Mouse (Mus musculus) heart, adult 2 months (tissue): ENCODE measurements around the gene Ddah2. TPM values are rescaled to one million over a fixed set of nuclear protein-coding genes. Genes with fewer than 3 reads are reported as not detected.

ENCODE experiments used
- DNase-seq, 2 experiments: peaks; one replicate each; pipeline ENCODE4 v3.0.0; 2021
- H3K27ac ChIP-seq: fragments of 200-600 bp; 2 replicates; pipeline ENCODE4 v1.8.1; 2022
- H3K27me3 ChIP-seq: fragments of 200-500 bp; 2 replicates; pipeline ENCODE4 v1.6.1; 2012; ENCODE audit warnings: mild to moderate bottlenecking, low read length, inconsistent platforms, mixed read lengths; ENCODE audit not compliant: control insufficient read depth, insufficient read depth
- H3K36me3 ChIP-seq: fragments of 200-500 bp; 2 replicates; pipeline ENCODE4 v1.6.1; 2012; ENCODE audit warnings: low read length, inconsistent platforms; ENCODE audit not compliant: control insufficient read depth, insufficient read depth
- H3K4me1 ChIP-seq: fragments of 200-500 bp; 2 replicates; pipeline ENCODE4 v1.6.1; 2011; ENCODE audit warnings: low read length; ENCODE audit not compliant: control insufficient read depth, insufficient read depth
- H3K4me3 ChIP-seq: fragments of 200-600 bp; 2 replicates; pipeline ENCODE4 v1.8.1; 2022
- H3K79me2 ChIP-seq: fragments of 200-500 bp; replicated peaks from 2 replicates; pipeline ENCODE4 v1.6.1; 2012; ENCODE audit warnings: mild to moderate bottlenecking, inconsistent platforms, low read length, moderate library complexity, mixed read lengths; ENCODE audit not compliant: control insufficient read depth, insufficient read depth
- H3K9ac ChIP-seq: fragments of 200-500 bp; 2 replicates; pipeline ENCODE4 v1.6.1; 2012; ENCODE audit warnings: low read depth, mild to moderate bottlenecking, control low read depth, inconsistent platforms, low read length, mixed read lengths
- CTCF ChIP-seq: fragments of 200-600 bp; IDR thresholded peaks from 2 replicates; pipeline ENCODE4 v1.8.1; 2022; ENCODE audit warnings: antibody characterized with exemption, mild to moderate bottlenecking, moderate library complexity
- EP300 ChIP-seq: fragments of 200-500 bp; IDR thresholded peaks from 2 replicates; pipeline ENCODE4 v1.6.1; 2011; ENCODE audit warnings: low read depth, low read length, control low read depth; ENCODE audit not compliant: insufficient read depth
- POLR2A ChIP-seq: fragments of 200-500 bp; IDR thresholded peaks from 2 replicates; pipeline ENCODE4 v1.6.1; 2011; ENCODE audit warnings: mild to moderate bottlenecking, low read depth, low read length, control low read depth; ENCODE audit not compliant: insufficient read depth
- WGBS: fragments of 180-500 bp; shearing (Covaris S2); methylation state at CpG from one replicate; pipeline ENCODE4 v1.1.7; 2018; 5-methylcytosine and 5-hydroxymethylcytosine counted together
- intact Hi-C: fragments of 180-260 bp; cut with DNase I; formaldehyde crosslinking; loops from one replicate; pipeline ENCODE4 v1.15.1; 2025
- polyA plus RNA-seq: library from polyadenylated mRNA; depleted of rRNA; stranded (reverse); fragments of >200 nt; gene quantifications from 2 replicates; pipeline ENCODE4 v1.2.3, GENCODE M21; 2012; rRNA removed
- total RNA-seq, 2 experiments: library from RNA; stranded (reverse); gene quantifications; 2 replicates each; pipeline ENCODE4 v1.2.3; 2021

Ddah2 gene
- total and polyA plus RNA-seq, 3 experiments = 20.0 to 31.4 (median 20.5) TPM

GRCm38 (mm10) chr17:35108097-35108496 is 49.3 kb downstream of the Ddah2 start, which contains the start of gene Ly6g5c:
TSS of gene Ly6g5c (plus strand) at chr17:35108279.
- intact Hi-C loops = no loop called here
- H3K27me3 ChIP-seq = no peaks in the 10 kb centered on the region
- no peak within 1 kb of the TSS for H3K9ac ChIP-seq
- no peak for TF ChIP-seq POLR2A
- no peak for TF ChIP-seq EP300
- no peak for TF ChIP-seq CTCF
- H3K36me3 ChIP-seq = no peaks in the 10 kb centered on the region
- no peak within 1 kb of the TSS for H3K27ac ChIP-seq
- H3K4me1 ChIP-seq = peaks cover 2% of the 10 kb centered on the region
- WGBS = 73% methylated on average over 6 of the region's 6 CpGs
- no peak within 1 kb of the TSS for H3K4me3 ChIP-seq
- no peaks in the 10 kb centered on the region for H3K79me2 ChIP-seq
- no peak for DNase-seq

Other genes with a start within 250 kb of the Ddah2 start
Only the 30 nearest of the 45 such genes appear.
- not detected for gene Slc44a4, start 144.6 kb upstream of the Ddah2 start, total RNA-seq
- gene Slc44a4, start 144.6 kb upstream of the Ddah2 start, polyA plus RNA-seq = 1.1 TPM in 1 of 2 replicates, not detected in the other
- gene Neu1, start 127.8 kb upstream of the Ddah2 start, total RNA-seq = 10 to 100 TPM; 14.5 TPM
- gene Neu1, start 127.8 kb upstream of the Ddah2 start, polyA plus RNA-seq = 22.0 and 23.6 TPM in 2 replicates
- 10 to 100 TPM in 1 of 2 experiments, 1 to 10 TPM in 1; 2.9 to 11.2 TPM for gene Hspa1b, start 99.8 kb upstream of the Ddah2 start, total RNA-seq
- 2.0 and 6.3 TPM in 2 replicates for gene Hspa1b, start 99.8 kb upstream of the Ddah2 start, polyA plus RNA-seq
- gene Gm20481, start 89.1 kb upstream of the Ddah2 start, total RNA-seq = not detected
- not detected in 2 replicates for gene Gm20481, start 89.1 kb upstream of the Ddah2 start, polyA plus RNA-seq
- gene Hspa1a, start 86.9 kb upstream of the Ddah2 start, total RNA-seq = 1 to 10 TPM; 3.3 to 9.8 TPM
- 3.0 and 5.9 TPM in 2 replicates for gene Hspa1a, start 86.9 kb upstream of the Ddah2 start, polyA plus RNA-seq
- gene Hspa1l, start 86.3 kb upstream of the Ddah2 start, total RNA-seq = 10 to 100 TPM in 1 of 2 experiments, 1 to 10 TPM in 1; 8.3 to 10.9 TPM
- 3.6 and 6.6 TPM in 2 replicates for gene Hspa1l, start 86.3 kb upstream of the Ddah2 start, polyA plus RNA-seq
- gene Lsm2, start 77.2 kb upstream of the Ddah2 start, total RNA-seq = 10 to 100 TPM; 17.3 to 21.3 TPM
- gene Lsm2, start 77.2 kb upstream of the Ddah2 start, polyA plus RNA-seq = 50.7 and 58.0 TPM in 2 replicates
- gene Vars, start 58.0 kb upstream of the Ddah2 start, total RNA-seq = 10 to 100 TPM; 27.0 to 28.5 TPM
- gene Vars, start 58.0 kb upstream of the Ddah2 start, polyA plus RNA-seq = 32.7 and 39.2 TPM in 2 replicates
- 10 to 100 TPM; 10.0 to 10.9 TPM for gene Vwa7, start 42.5 kb upstream of the Ddah2 start, total RNA-seq
- 7.5 and 10.2 TPM in 2 replicates for gene Vwa7, start 42.5 kb upstream of the Ddah2 start, polyA plus RNA-seq
- not detected for gene Sapcd1, start 31.0 kb upstream of the Ddah2 start, total RNA-seq
- 0.20 and 0.67 TPM in 2 replicates for gene Sapcd1, start 31.0 kb upstream of the Ddah2 start, polyA plus RNA-seq
- under 1 TPM; 0.23 to 0.29 TPM for gene Msh5, start 12.3 kb upstream of the Ddah2 start, total RNA-seq
- 1.00 and 1.2 TPM in 2 replicates for gene Msh5, start 12.3 kb upstream of the Ddah2 start, polyA plus RNA-seq
- gene Clic1, start 9.1 kb upstream of the Ddah2 start, total RNA-seq = 10 to 100 TPM; 32.5 to 33.1 TPM
- 44.4 and 51.6 TPM in 2 replicates for gene Clic1, start 9.1 kb upstream of the Ddah2 start, polyA plus RNA-seq
- under 1 TPM; 0.34 to 0.55 TPM for gene Ly6g6c, start 6.4 kb downstream of the Ddah2 start, total RNA-seq
- gene Ly6g6c, start 6.4 kb downstream of the Ddah2 start, polyA plus RNA-seq = 0.23 and 0.64 TPM in 2 replicates
- 1 to 10 TPM in 1 of 2 experiments, under 1 TPM in 1; 0.31 to 2.4 TPM for gene Mpig6b, start 7.1 kb downstream of the Ddah2 start, total RNA-seq
- gene Mpig6b, start 7.1 kb downstream of the Ddah2 start, polyA plus RNA-seq = 0.32 and 1.4 TPM in 2 replicates
- not detected for gene Ly6g6e, start 17.9 kb downstream of the Ddah2 start, total RNA-seq
- 0.41 TPM in 1 of 2 replicates, not detected in the other for gene Ly6g6e, start 17.9 kb downstream of the Ddah2 start, polyA plus RNA-seq
- under 1 TPM in 1 of 2 experiments, not detected in 1; 0.61 TPM for gene Ly6g6d, start 19.0 kb downstream of the Ddah2 start, total RNA-seq
- 1.3 and 1.6 TPM in 2 replicates for gene Ly6g6d, start 19.0 kb downstream of the Ddah2 start, polyA plus RNA-seq
- not detected for gene Ly6g6f, start 26.6 kb downstream of the Ddah2 start, total RNA-seq
- gene Ly6g6f, start 26.6 kb downstream of the Ddah2 start, polyA plus RNA-seq = 0.27 TPM in 1 of 2 replicates, not detected in the other
- 10 to 100 TPM; 53.2 to 62.5 TPM for gene Abhd16a, start 30.2 kb downstream of the Ddah2 start, total RNA-seq
- 95.7 and 98.2 TPM in 2 replicates for gene Abhd16a, start 30.2 kb downstream of the Ddah2 start, polyA plus RNA-seq
- gene Ly6g5c, start 49.2 kb downstream of the Ddah2 start, total RNA-seq = not detected
- gene Ly6g5c, start 49.2 kb downstream of the Ddah2 start, polyA plus RNA-seq = not detected in 2 replicates
- under 1 TPM in 1 of 2 experiments, not detected in 1; 0.36 TPM for gene Ly6g5b, start 56.4 kb downstream of the Ddah2 start, total RNA-seq
- gene Ly6g5b, start 56.4 kb downstream of the Ddah2 start, polyA plus RNA-seq = 0.23 and 0.35 TPM in 2 replicates
- gene Gpank1, start 62.4 kb downstream of the Ddah2 start, total RNA-seq = 1 to 10 TPM; 6.8 to 8.5 TPM
- 9.5 TPM in 2 replicates for gene Gpank1, start 62.4 kb downstream of the Ddah2 start, polyA plus RNA-seq
- 100 to 1,000 TPM; 149 to 170 TPM for gene Csnk2b, start 63.0 kb downstream of the Ddah2 start, total RNA-seq
- gene Csnk2b, start 63.0 kb downstream of the Ddah2 start, polyA plus RNA-seq = 297 and 301 TPM in 2 replicates
- 10 to 100 TPM; 30.2 to 31.3 TPM for gene D17H6S53E, start 67.3 kb downstream of the Ddah2 start, total RNA-seq
- gene D17H6S53E, start 67.3 kb downstream of the Ddah2 start, polyA plus RNA-seq = 7.7 and 11.8 TPM in 2 replicates
- not detected for gene Apom, start 73.0 kb downstream of the Ddah2 start, total RNA-seq
- not detected in 2 replicates for gene Apom, start 73.0 kb downstream of the Ddah2 start, polyA plus RNA-seq
- 100 to 1,000 TPM; 216 to 252 TPM for gene Bag6, start 76.1 kb downstream of the Ddah2 start, total RNA-seq
- gene Bag6, start 76.1 kb downstream of the Ddah2 start, polyA plus RNA-seq = 140 and 150 TPM in 2 replicates
- 100 to 1,000 TPM; 132 to 139 TPM for gene Prrc2a, start 105.9 kb downstream of the Ddah2 start, total RNA-seq
- 183 and 197 TPM in 2 replicates for gene Prrc2a, start 105.9 kb downstream of the Ddah2 start, polyA plus RNA-seq
- gene Aif1, start 117.0 kb downstream of the Ddah2 start, total RNA-seq = 1 to 10 TPM; 2.9 to 3.9 TPM
- 1.5 and 2.0 TPM in 2 replicates for gene Aif1, start 117.0 kb downstream of the Ddah2 start, polyA plus RNA-seq
- gene Lst1, start 129.4 kb downstream of the Ddah2 start, total RNA-seq = 1 to 10 TPM; 4.1 to 4.5 TPM
- 7.2 and 11.3 TPM in 2 replicates for gene Lst1, start 129.4 kb downstream of the Ddah2 start, polyA plus RNA-seq
- 1 to 10 TPM; 1.3 TPM for gene Ltb, start 135.4 kb downstream of the Ddah2 start, total RNA-seq
- 2.0 and 5.2 TPM in 2 replicates for gene Ltb, start 135.4 kb downstream of the Ddah2 start, polyA plus RNA-seq
- under 1 TPM in 1 of 2 experiments, not detected in 1; 0.34 TPM for gene Tnf, start 143.0 kb downstream of the Ddah2 start, total RNA-seq
- 0.38 and 0.80 TPM in 2 replicates for gene Tnf, start 143.0 kb downstream of the Ddah2 start, polyA plus RNA-seq